Mouse (Mus musculus) kidney, adult 2 months (tissue): ENCODE measurements around the gene E2f3.

Experiments
- CTCF ChIP-seq: fragments of 200-500 bp; conservative IDR thresholded peaks from 2 replicates; pipeline ENCODE4 v1.5.1; 2011; ENCODE audit warnings: low read depth, mild to moderate bottlenecking, control low read depth, low read length, moderate library complexity, mixed read lengths; ENCODE audit not compliant: insufficient read depth, insufficient read length
- POLR2A ChIP-seq: fragments of 200-500 bp; IDR thresholded peaks from one replicate; pipeline ENCODE4 v1.6.1; 2011; ENCODE audit warnings: low read depth, low read length, control low read depth

DNA sequence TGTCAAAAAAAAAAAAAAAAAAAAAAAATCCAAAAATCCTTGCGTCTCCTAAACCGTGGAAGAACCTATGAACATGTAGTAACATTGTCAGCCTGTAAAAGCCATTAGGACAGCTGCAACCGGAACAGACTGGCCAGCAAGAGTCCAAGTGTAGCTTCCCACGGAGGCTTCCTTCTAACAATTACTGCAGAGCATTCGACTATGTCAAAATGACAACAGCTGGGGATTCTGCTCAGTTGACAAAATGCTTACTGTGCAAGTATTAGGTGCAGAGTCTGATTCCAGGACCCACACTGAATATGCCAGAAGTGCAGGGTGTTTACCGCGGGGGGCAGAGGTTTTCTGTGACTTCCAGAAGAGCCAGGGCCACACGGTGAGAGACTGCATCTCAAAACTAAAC lies 41.4 kb downstream of the E2f3 start:
- no peak for TF ChIP-seq CTCF
- TF ChIP-seq POLR2A = no peak
